Mouse (Mus musculus): Measurements from ENCODE around the gene Igf2.

Gene Igf2

DNA sequence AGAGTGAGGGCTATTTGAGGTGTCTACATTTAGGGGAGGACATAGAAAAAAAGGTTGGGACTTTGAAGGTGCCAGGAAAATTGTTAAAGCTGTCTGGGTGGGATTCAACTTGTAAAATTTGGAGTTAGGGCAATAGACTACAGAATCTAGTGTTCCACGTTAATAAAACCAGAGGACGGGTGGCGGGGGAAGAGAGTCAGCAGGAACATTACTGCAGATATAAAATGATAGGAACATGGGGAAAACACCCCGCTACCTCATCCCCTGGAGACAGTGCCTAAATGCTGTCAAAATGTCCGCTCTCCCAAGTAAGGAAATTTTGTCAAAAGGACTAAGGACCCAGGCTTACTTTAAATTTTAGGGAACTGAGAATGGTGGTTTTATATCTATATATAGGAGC, 3.5 kb downstream of the Igf2 start:
- H3K4me3 ChIP-seq (replicated peaks; ENCODE audit: low read length), result no peak overlapping the region
- peaks cover 41% of the 10 kb centered on the region for H3K4me1 ChIP-seq (replicated peaks; ENCODE audit: low read depth, low read length)
- TF ChIP-seq NANOG (IDR thresholded peaks at IDR 0.05; ENCODE audit: borderline replicate concordance, low read length) (no peak), CTCF (conservative IDR thresholded peaks at IDR 0.05; ENCODE audit: low read length) (no peak), POU5F1 (IDR thresholded peaks at IDR 0.05; ENCODE audit: borderline replicate concordance, low read length) (no peak)
- no peaks in the 10 kb centered on the region for H3K36me3 ChIP-seq (ENCODE audit: insufficient read depth, low read length)
- peaks cover 88% of the 10 kb centered on the region for H3K27me3 ChIP-seq (ENCODE audit: insufficient read depth, low read length)
- H3K9me3 ChIP-seq (ENCODE audit: low read length), result peaks cover 26% of the 10 kb centered on the region

DNA sequence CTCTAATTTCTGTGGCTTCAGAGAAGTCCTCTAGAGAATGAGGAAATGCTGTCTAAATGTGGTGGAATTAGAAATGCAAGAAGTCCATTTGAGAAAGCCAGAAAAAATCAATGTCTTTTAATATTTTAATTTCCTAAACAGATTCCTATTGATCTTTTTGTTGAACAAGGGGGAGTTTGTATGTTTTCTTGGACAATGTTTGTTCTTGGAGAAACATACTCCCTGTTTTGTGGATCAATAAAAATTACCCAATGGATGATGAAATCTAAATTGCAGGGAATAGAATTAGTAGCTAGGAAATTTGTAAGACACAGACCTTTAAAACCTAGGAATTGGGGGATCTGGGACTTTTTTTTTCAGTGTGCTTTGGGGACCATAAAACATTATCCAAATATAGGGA, 4.8 kb downstream of the Igf2 start:
- TF ChIP-seq POU5F1 (IDR thresholded peaks at IDR 0.05; ENCODE audit: borderline replicate concordance, low read length) (no peak), CTCF (conservative IDR thresholded peaks at IDR 0.05; ENCODE audit: low read length) (no peak), NANOG (IDR thresholded peaks at IDR 0.05; ENCODE audit: borderline replicate concordance, low read length) (no peak)
- Histone ChIP-seq H3K27me3 (ENCODE audit: insufficient read depth, low read length) (peaks cover 93% of the 10 kb centered on the region), H3K4me3 (replicated peaks; ENCODE audit: low read length) (no peak overlapping the region), H3K9me3 (ENCODE audit: low read length) (peaks cover 12% of the 10 kb centered on the region), H3K36me3 (ENCODE audit: insufficient read depth, low read length) (no peaks in the 10 kb centered on the region), H3K4me1 (replicated peaks; ENCODE audit: low read depth, low read length) (peaks cover 51% of the 10 kb centered on the region)

DNA sequence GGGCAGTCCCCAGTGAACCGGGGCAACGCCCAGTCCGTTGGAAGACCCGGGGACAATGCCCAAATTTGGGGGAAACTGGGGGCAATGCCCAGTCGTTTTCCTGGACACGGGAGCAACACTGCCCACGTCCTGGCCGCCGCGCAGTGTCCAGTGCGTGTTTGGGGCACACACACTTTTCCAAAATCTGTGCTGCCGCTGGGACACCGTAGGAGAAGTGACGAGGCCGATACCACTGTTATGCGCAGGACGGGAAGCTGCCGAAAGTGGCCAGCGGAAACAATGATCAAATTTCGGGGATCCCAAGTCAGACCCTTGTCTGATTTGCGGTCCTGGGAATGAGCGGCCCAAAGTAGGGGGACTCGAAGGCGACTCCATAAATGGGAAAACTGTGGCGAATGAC, 5.6 kb downstream of the Igf2 start:
- TF ChIP-seq NANOG (IDR thresholded peaks at IDR 0.05; ENCODE audit: borderline replicate concordance, low read length) (no peak), POU5F1 (IDR thresholded peaks at IDR 0.05; ENCODE audit: borderline replicate concordance, low read length) (no peak), CTCF (conservative IDR thresholded peaks at IDR 0.05; ENCODE audit: low read length) (no peak)
- Histone ChIP-seq H3K27me3 (ENCODE audit: insufficient read depth, low read length) (peaks cover 93% of the 10 kb centered on the region), H3K36me3 (ENCODE audit: insufficient read depth, low read length) (no peaks in the 10 kb centered on the region), H3K9me3 (ENCODE audit: low read length) (peaks cover 5% of the 10 kb centered on the region; the same call in 1 of the 2 replicates), H3K4me3 (replicated peaks; ENCODE audit: low read length) (peak overlapping the region; percentile 64), H3K4me1 (replicated peaks; ENCODE audit: low read depth, low read length) (peaks cover 58% of the 10 kb centered on the region)

DNA sequence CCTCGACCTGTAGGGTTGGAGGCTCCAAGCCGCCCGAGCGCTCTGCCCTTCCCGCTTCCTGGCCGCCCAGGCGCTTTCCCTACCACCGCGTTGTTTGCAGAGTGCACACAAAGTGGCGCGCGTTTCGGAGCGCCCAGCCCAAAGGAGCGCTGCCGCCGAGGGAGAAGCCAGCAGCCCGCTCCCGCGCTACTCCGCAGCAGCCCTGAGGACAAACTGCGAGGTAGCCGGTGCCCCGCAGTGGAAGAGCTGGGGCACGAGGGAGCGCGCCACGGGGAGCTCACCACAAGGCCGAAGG, 6.0 kb downstream of the Igf2 start:
- TF ChIP-seq NANOG (IDR thresholded peaks at IDR 0.05; ENCODE audit: borderline replicate concordance, low read length) (no peak), POU5F1 (IDR thresholded peaks at IDR 0.05; ENCODE audit: borderline replicate concordance, low read length) (no peak), CTCF (conservative IDR thresholded peaks at IDR 0.05; ENCODE audit: low read length) (no peak)
- peaks cover 93% of the 10 kb centered on the region for H3K27me3 ChIP-seq (ENCODE audit: insufficient read depth, low read length)
- no peaks in the 10 kb centered on the region for H3K36me3 ChIP-seq (ENCODE audit: insufficient read depth, low read length)

DNA sequence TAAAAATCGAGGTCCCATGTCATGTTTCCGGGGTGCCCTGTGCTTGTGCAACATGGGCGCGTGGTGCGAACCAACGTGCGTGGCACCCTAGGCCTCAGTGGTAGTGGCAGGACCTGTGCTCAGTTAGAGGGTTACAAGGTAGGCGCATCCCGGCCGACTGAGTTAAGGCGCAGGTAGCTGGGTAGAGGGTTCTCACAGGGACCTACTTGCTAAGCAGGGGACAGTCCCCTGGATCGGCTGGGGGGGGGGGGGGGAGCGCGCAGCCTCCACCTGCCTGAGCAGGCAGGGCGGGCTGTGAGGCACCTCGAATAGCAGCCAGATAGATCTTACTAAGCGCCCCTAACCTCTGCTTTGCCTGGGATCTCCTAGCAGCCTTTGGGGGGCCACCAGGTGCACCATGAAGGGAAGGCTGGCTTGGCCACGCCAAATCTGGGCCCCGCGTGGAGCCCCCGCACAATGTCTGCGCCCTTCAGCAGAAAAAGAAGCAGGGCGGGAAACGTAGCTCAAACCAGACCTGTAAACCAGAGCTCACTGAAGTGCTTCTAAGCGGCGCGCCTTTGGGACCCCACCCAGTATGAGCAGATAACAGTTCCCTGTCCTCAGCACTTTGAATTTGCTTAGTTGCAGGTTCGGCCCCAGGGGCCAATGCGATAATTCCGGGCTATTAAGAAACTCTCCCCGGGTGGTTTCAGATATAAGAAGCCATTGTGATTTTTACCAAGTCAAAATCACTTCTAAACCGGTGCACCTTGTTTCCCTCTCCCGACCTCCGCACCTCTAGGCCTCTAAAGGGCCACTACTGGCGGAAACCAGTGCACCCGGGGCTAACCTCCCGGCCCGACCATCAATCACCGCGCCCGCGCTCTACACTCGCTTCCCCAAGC, 6.6 kb downstream of the Igf2 start:
- Histone ChIP-seq H3K4me1 (replicated peaks; ENCODE audit: low read depth, low read length) (peaks cover 64% of the 10 kb centered on the region), H3K9me3 (ENCODE audit: low read length) (no peaks in the 10 kb centered on the region), H3K27me3 (ENCODE audit: insufficient read depth, low read length) (peaks cover 93% of the 10 kb centered on the region), H3K36me3 (ENCODE audit: insufficient read depth, low read length) (no peaks in the 10 kb centered on the region), H3K4me3 (replicated peaks; ENCODE audit: low read length) (peak overlapping the region; percentile 64)
- TF ChIP-seq NANOG (IDR thresholded peaks at IDR 0.05; ENCODE audit: borderline replicate concordance, low read length), result no peak
- TF ChIP-seq CTCF (conservative IDR thresholded peaks at IDR 0.05; ENCODE audit: low read length), result no peak
- no peak for TF ChIP-seq POU5F1 (IDR thresholded peaks at IDR 0.05; ENCODE audit: borderline replicate concordance, low read length)

More for the DNA sequence above, 6.0 kb downstream of the Igf2 start:
- H3K4me1 ChIP-seq (replicated peaks; ENCODE audit: low read depth, low read length), result peaks cover 62% of the 10 kb centered on the region
- peak overlapping the region; percentile 64 for H3K4me3 ChIP-seq (replicated peaks; ENCODE audit: low read length)
- H3K9me3 ChIP-seq (ENCODE audit: low read length), result peaks cover under 1% of the 10 kb centered on the region; the same call in 1 of the 2 replicates

DNA sequence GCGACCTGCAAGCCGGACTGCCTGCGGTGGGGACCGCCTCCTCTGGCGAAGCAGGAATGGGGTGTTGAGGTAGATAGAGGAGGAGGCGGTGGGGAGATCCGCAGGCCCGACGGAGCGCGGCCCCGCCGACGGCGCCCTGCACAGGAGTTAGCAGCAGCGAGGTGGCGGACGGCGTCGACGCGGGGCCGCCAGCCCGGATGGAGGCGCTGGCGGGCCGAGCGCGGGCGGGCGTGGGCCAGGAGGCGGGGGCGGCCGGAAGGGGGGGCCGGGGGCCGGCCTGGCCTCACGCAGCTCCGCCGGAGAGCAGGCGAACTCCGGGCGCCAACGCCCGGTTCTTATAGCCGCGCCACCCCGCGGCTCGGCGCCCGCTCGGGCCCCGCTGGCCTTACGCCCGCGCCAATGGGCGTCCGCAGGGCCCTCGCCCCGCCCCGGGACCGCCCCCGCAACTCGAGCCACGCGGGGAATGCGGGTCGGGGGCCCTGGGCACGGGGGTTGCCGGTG, 7.4 kb downstream of the Igf2 start:
- Histone ChIP-seq H3K4me3 (replicated peaks; ENCODE audit: low read length) (peak overlapping the region; percentile 64), H3K36me3 (ENCODE audit: insufficient read depth, low read length) (no peaks in the 10 kb centered on the region), H3K9me3 (ENCODE audit: low read length) (no peaks in the 10 kb centered on the region), H3K27me3 (ENCODE audit: insufficient read depth, low read length) (peaks cover 93% of the 10 kb centered on the region), H3K4me1 (replicated peaks; ENCODE audit: low read depth, low read length) (peaks cover 65% of the 10 kb centered on the region)
- no peak for TF ChIP-seq POU5F1 (IDR thresholded peaks at IDR 0.05; ENCODE audit: borderline replicate concordance, low read length)
- TF ChIP-seq CTCF (conservative IDR thresholded peaks at IDR 0.05; ENCODE audit: low read length), result no peak
- TF ChIP-seq NANOG (IDR thresholded peaks at IDR 0.05; ENCODE audit: borderline replicate concordance, low read length), result no peak

DNA sequence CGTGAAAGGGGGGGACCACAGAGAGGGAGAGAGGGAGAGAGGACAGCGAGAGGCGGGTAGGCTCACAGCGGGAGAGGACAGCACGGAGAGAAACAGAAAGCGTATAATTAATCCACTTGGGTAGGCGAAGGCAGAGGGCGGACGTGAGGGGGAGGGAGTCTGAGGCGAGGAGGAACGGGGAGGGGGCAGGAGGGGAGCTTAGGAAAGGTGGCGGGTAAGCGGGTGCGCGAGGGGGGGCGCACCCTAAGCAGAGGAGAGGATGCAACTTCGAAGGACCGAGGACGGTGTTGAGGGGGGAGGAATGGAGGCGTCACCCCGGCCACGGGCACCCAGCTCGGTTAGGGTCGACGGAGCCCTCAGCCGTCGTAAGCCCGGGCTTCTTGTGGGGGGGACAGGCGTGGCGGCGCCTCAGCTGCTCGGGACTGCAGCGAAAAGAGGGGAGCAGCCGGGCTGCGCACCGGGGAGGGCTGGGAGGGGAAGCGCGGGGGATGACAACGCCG, 7.9 kb downstream of the Igf2 start:
- H3K4me3 ChIP-seq (replicated peaks; ENCODE audit: low read length), result peak overlapping the region; percentile 64
- no peaks in the 10 kb centered on the region for H3K36me3 ChIP-seq (ENCODE audit: insufficient read depth, low read length)
- no peaks in the 10 kb centered on the region for H3K9me3 ChIP-seq (ENCODE audit: low read length)
- peaks cover 93% of the 10 kb centered on the region for H3K27me3 ChIP-seq (ENCODE audit: insufficient read depth, low read length)
- no peak for TF ChIP-seq NANOG (IDR thresholded peaks at IDR 0.05; ENCODE audit: borderline replicate concordance, low read length)
- TF ChIP-seq CTCF (conservative IDR thresholded peaks at IDR 0.05; ENCODE audit: low read length), result no peak
- no peak for TF ChIP-seq POU5F1 (IDR thresholded peaks at IDR 0.05; ENCODE audit: borderline replicate concordance, low read length)
- peaks cover 68% of the 10 kb centered on the region for H3K4me1 ChIP-seq (replicated peaks; ENCODE audit: low read depth, low read length)

DNA sequence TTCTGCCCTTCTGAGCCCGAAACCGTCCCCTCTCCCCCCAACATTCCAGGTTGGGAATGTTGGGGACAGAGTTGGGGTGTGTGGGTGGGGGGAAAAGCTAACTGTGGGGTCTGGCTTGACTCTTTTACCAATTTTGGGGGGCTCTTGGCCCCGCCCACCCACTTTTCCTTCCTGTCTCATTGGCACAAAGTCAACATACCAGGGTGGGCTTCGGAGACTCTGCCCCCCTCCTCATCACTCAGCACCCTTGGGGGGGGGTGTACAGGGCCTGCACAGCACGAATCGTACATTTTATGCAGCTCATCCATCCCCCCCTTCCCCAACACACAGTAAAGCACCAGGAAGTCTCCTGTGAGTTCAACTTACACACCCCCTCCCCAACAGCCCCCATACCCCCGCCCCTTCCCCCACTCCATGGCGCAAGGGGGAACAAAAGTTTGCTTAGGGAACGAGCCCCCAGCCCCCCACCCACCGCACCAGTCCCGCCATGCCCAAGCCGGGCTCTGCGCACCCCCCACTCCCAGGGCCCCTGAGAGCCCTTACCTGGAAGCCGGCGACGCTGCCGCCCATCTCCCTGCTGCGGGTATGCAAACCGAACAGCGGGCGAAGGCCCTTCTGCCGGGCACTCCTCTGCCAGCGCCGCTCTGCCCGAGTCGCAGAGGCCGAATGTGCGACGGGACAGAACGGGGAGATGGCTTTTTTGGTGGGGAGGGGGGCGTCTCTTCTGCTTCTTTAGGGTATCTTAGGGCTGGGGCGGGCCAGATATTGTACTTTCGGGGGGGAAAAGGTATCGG, 8.6 kb downstream of the Igf2 start:
- Histone ChIP-seq H3K4me1 (replicated peaks; ENCODE audit: low read depth, low read length) (peaks cover 67% of the 10 kb centered on the region), H3K9me3 (ENCODE audit: low read length) (no peaks in the 10 kb centered on the region), H3K4me3 (replicated peaks; ENCODE audit: low read length) (peak overlapping the region; percentile 64), H3K27me3 (ENCODE audit: insufficient read depth, low read length) (peaks cover 92% of the 10 kb centered on the region), H3K36me3 (ENCODE audit: insufficient read depth, low read length) (no peaks in the 10 kb centered on the region)
- no peak for TF ChIP-seq NANOG (IDR thresholded peaks at IDR 0.05; ENCODE audit: borderline replicate concordance, low read length)
- no peak for TF ChIP-seq POU5F1 (IDR thresholded peaks at IDR 0.05; ENCODE audit: borderline replicate concordance, low read length)
- no peak for TF ChIP-seq CTCF (conservative IDR thresholded peaks at IDR 0.05; ENCODE audit: low read length)

Measured in E14TG2a.4 (cell line).